Comparison of ENCODE assay signal across 33 mouse cellular contexts in genomic region chr1:34600000-34600399, GRCm38 (mm10). TPM values are rescaled to one million over a fixed set of nuclear protein-coding genes. Genes with fewer than 3 reads are reported as not detected.
"Had no signal": no experiment of that assay in that cellular context is flagged by ENCODE, and none has a peak within 500 bp of the region (broad histone marks: within the 10 kb centered on the region; RNA-seq: fewer than 3 reads in every experiment).

No protein-coding gene starts in this region.

- ATAC-seq: hindbrain, embryonic 16.5 days; inflammation-experienced regulatory T-cells, adult 6 months; intestine, embryonic 16.5 days; liver, embryonic 12.5 days had no signal

- H3K9ac ChIP-seq: heart, embryonic 12.5 days; hindbrain, embryonic 12.5 days; hindbrain, embryonic 14.5 days; kidney, embryonic 15.5 days; limb, embryonic 13.5 days; limb, embryonic 15.5 days; liver, embryonic 12.5 days; liver, embryonic 14.5 days had no signal

- H3K36me3 ChIP-seq: heart, embryonic 10.5 days; heart, embryonic 12.5 days; hindbrain, embryonic 10.5 days; kidney, embryonic 15.5 days; limb, embryonic 13.5 days; limb, embryonic 15.5 days; liver, embryonic 12.5 days had no signal

- H3K27me3 ChIP-seq: heart, embryonic 12.5 days; hindbrain, embryonic 12.5 days; kidney, embryonic 15.5 days; limb, embryonic 13.5 days; limb, embryonic 15.5 days; liver, embryonic 12.5 days had no signal

- H3K27ac ChIP-seq: heart, embryonic 10.5 days; hindbrain, embryonic 10.5 days; hindbrain, embryonic 12.5 days; hindbrain, embryonic 14.5 days; kidney, embryonic 15.5 days; kidney, postnatal 0 days; limb, embryonic 13.5 days; limb, embryonic 15.5 days; liver, embryonic 12.5 days; liver, embryonic 14.5 days had no signal

- H3K4me2 ChIP-seq: heart, embryonic 12.5 days; hindbrain, embryonic 12.5 days; hindbrain, embryonic 14.5 days; kidney, embryonic 15.5 days; limb, embryonic 13.5 days; limb, embryonic 15.5 days; liver, embryonic 12.5 days had no signal

- H3K4me1 ChIP-seq: heart, embryonic 10.5 days; heart, embryonic 12.5 days; hindbrain, embryonic 10.5 days; hindbrain, embryonic 12.5 days; kidney, embryonic 15.5 days; limb, embryonic 13.5 days; limb, embryonic 15.5 days; liver, embryonic 12.5 days had no signal

- H3K4me3 ChIP-seq: heart, embryonic 10.5 days; heart, embryonic 12.5 days; hindbrain, embryonic 10.5 days; hindbrain, embryonic 12.5 days; kidney, embryonic 15.5 days; limb, embryonic 13.5 days; limb, embryonic 15.5 days; liver, embryonic 12.5 days had no signal

- DNase-seq: gastrocnemius, postnatal 10 days; gastrocnemius, postnatal 25 days; heart, adult 18-20 months; heart, postnatal 10 days; heart, postnatal 4 days; kidney, adult 11 months; kidney, adult 2 months; kidney, adult 9 months; kidney, postnatal 14 days; kidney, postnatal 36 days; layer of hippocampus, adult 9-11 months; layer of hippocampus, postnatal 36 days; left cerebral cortex, postnatal 4 days had no signal

- H3K9me3 ChIP-seq: heart, embryonic 10.5 days; hindbrain, embryonic 12.5 days; kidney, embryonic 15.5 days; limb, embryonic 13.5 days; limb, embryonic 15.5 days; liver, embryonic 12.5 days had no signal

RNA-seq across cellular contexts. Expression of gene Amer3, which starts 20.5 kb away (rescaled TPM):
- polyA plus RNA-seq: heart, embryonic 14.5 days; inflammation-experienced regulatory T-cells, adult 6 months; kidney, postnatal 0 days; liver, adult 2 months; liver, embryonic 12.5 days; liver, embryonic 14.5 days had no signal

RNA-seq across cellular contexts. Expression of gene Prss40, which starts 39.3 kb away (rescaled TPM):
- polyA plus RNA-seq: heart, embryonic 12.5 days; heart, embryonic 14.5 days; heart, embryonic 16.5 days; hindbrain, embryonic 10.5 days; hindbrain, embryonic 12.5 days; hindbrain, embryonic 14.5 days; hindbrain, embryonic 16.5 days; inflammation-experienced regulatory T-cells, adult 6 months; intestine, embryonic 16.5 days; kidney, adult 2 months; kidney, embryonic 15.5 days; kidney, postnatal 0 days; large intestine, adult 2 months; limb, embryonic 11.5 days; limb, embryonic 15.5 days; liver, adult 2 months; liver, embryonic 12.5 days; liver, embryonic 14.5 days; liver, embryonic 16.5 days had no signal
